Mouse (Mus musculus) forebrain, embryonic 16.5 days (tissue): ENCODE measurements at regions not wholly inside any gene's neighbourhood (a gene's known extent, or its start where the extent isn't known, plus 50 kb on each side); places are given as distances from the start of the nearest gene placed in this dataset.
"Not testable (repeated sequence)": the region's sequence is repeated elsewhere in the genome, so short reads cannot be mapped to it uniquely, and the experiment has no call there.

Experiments used
- ATAC-seq: fragments of 200-750 bp; cut with Nextera tagmentation; 2 replicates; pipeline ENCODE4 v1.8.0; 2017; ENCODE audit warnings: mild to moderate bottlenecking, moderate library complexity
- H3K27ac ChIP-seq: fragments of 300-500 bp; sonication (generic); 2 replicates; pipeline ENCODE4 v1.5.1; 2014; ENCODE audit warnings: low read length, control low read depth
- H3K27me3 ChIP-seq: fragments of 300-500 bp; sonication (generic); replicated peaks from 2 replicates; pipeline ENCODE4 v1.6.1; 2014; ENCODE audit warnings: low read length; ENCODE audit not compliant: control insufficient read depth, insufficient read depth
- H3K36me3 ChIP-seq: fragments of 300-500 bp; sonication (generic); 2 replicates; pipeline ENCODE4 v1.6.1; 2014; ENCODE audit not compliant: control insufficient read depth, insufficient read depth
- H3K4me1 ChIP-seq: fragments of 300-500 bp; sonication (generic); replicated peaks from 2 replicates; pipeline ENCODE4 v1.6.1; 2014; ENCODE audit warnings: low read length; ENCODE audit not compliant: control insufficient read depth, insufficient read depth
- H3K4me2 ChIP-seq: fragments of 300-500 bp; sonication (generic); 2 replicates; pipeline ENCODE4 v1.6.1; 2014; ENCODE audit warnings: mild to moderate bottlenecking, low read length, control low read depth
- H3K4me3 ChIP-seq: fragments of 300-500 bp; sonication (generic); replicated peaks from 2 replicates; pipeline ENCODE4 v1.5.1; 2014; ENCODE audit warnings: mild to moderate bottlenecking, low read length, control low read depth
- H3K9ac ChIP-seq: fragments of 300-500 bp; sonication (generic); replicated peaks from 2 replicates; pipeline ENCODE4 v1.6.1; 2014; ENCODE audit warnings: low read depth, low read length, control low read depth
- H3K9me3 ChIP-seq: fragments of 300-500 bp; sonication (generic); 2 replicates; pipeline ENCODE4 v1.6.1; 2016; ENCODE audit warnings: low read length; ENCODE audit not compliant: control insufficient read depth
- WGBS: fragments of 180-500 bp; shearing (Covaris S2); extraction: QIAGEN DNeasy Blood & Tissue Kit; methylation state at CpG from one replicate; pipeline ENCODE4 v1.1.7; 2014; 5-methylcytosine and 5-hydroxymethylcytosine counted together

- Histone ChIP-seq H3K36me3 (no peaks in the 10 kb centered on the region), H3K4me1 (no peaks in the 10 kb centered on the region), H3K9me3 (no peaks in the 10 kb centered on the region), H3K9ac (no peak overlapping the region), H3K27ac (no peak overlapping the region), H3K4me2 (no peak overlapping the region), H3K4me3 (no peak overlapping the region), H3K27me3 (no peaks in the 10 kb centered on the region)
- WGBS, result 49% methylated on average over 4 of the region's 4 CpGs
- ATAC-seq, result no peak
Measured at GRCm38 (mm10) chr17:76500446-76500845, 948.7 kb upstream of the Fam98a start.

DNA sequence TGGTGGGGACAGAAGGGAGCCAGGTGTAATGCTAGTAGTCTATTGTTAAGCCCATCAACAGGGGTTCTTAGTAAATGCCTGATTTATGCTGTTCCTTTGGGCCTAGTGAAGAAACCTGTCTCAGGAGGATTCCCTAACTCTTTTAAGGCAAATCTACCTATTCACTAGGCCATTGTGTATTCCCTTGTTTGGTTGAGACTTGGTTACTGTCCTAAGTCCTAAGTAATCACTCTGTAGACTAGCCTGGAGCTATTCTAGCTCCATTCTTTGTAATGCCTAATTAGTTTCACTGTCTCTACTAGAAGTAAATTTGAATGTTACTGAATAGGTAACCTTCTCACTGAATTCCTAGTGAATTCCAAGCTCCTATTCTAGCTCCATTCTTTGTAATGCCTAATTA lies 948.2 kb upstream of the Fam98a start:
- ATAC-seq, result not testable (repeated sequence)

GRCm38 (mm10) chr17:76487347-76487746 lies 935.6 kb upstream of the Fam98a start:
- H3K4me3 ChIP-seq, result no peak overlapping the region
- 84% methylated on average over 3 of the region's 3 CpGs for WGBS
- H3K9ac ChIP-seq, result no peak overlapping the region
- no peaks in the 10 kb centered on the region for H3K9me3 ChIP-seq
- no peaks in the 10 kb centered on the region for H3K36me3 ChIP-seq
- H3K4me2 ChIP-seq, result no peak overlapping the region
- no peak overlapping the region for H3K27ac ChIP-seq
- ATAC-seq, result no peak
- H3K4me1 ChIP-seq, result no peaks in the 10 kb centered on the region
- no peaks in the 10 kb centered on the region for H3K27me3 ChIP-seq

More for the DNA sequence above, 948.2 kb upstream of the Fam98a start:
- not testable (repeated sequence) for H3K4me2 ChIP-seq, H3K27me3 ChIP-seq, H3K9ac ChIP-seq, H3K36me3 ChIP-seq, H3K9me3 ChIP-seq, H3K4me1 ChIP-seq, H3K4me3 ChIP-seq, H3K27ac ChIP-seq

DNA sequence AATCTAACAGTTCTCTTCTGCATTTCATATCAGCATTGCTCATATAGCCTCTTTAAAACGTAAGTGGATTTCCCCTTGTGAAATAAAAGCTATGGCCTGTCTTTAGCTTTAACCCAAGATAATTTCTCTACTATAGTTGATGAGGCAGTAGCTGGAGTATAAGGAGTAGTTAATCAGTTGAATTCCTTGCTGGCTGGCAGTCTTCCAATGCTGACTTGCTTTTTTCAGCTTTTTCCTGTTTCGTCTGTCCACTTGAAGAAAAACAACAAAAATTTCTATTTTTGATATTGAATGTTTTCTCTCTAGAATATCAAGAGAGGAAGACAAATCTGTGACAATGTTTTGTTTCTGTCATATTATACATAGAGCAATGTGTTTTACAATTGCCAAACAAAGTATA lies 932.4 kb upstream of the Fam98a start:
- H3K4me1 ChIP-seq, result no peaks in the 10 kb centered on the region
- no peaks in the 10 kb centered on the region for H3K36me3 ChIP-seq
- H3K27me3 ChIP-seq, result no peaks in the 10 kb centered on the region
- no peak overlapping the region for H3K27ac ChIP-seq
- no peak overlapping the region for H3K4me2 ChIP-seq
- WGBS, result 65% methylated on average over 2 of the region's 2 CpGs
- H3K9ac ChIP-seq, result no peak overlapping the region
- no peak overlapping the region for H3K4me3 ChIP-seq
- no peaks in the 10 kb centered on the region for H3K9me3 ChIP-seq
- no peak for ATAC-seq

DNA sequence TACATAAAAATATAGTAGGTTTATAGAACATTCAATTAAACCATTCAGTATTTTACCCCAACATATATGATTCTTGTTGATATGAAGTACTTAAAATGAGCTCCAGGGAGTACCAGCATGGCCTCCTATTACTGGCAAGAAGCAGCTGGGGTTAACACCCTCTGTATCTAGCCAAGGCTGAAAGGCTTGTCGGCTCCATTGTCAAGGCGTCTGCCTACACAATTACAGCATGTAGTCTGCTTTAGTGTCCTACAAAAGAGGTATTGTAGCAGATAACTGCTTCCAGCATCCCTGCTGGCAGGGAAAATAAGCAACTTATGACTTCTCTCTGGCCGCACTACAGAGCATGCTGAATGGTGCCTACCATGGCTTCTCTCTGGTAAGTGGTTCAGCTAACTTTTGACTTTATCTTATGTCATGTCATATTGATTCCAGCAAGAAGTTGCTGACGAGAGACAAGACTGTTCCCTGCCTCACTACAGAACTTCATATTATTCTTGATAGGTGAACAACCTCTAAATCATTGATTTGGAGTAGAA lies 899.6 kb upstream of the Fam98a start:
- no peak overlapping the region for H3K27ac ChIP-seq
- H3K27me3 ChIP-seq, result no peaks in the 10 kb centered on the region
- no peaks in the 10 kb centered on the region for H3K4me1 ChIP-seq
- no peaks in the 10 kb centered on the region for H3K9me3 ChIP-seq
- WGBS, result 17% methylated on average over 4 of the region's 4 CpGs
- peak; percentile 58; the same call in 1 of the 2 replicates for ATAC-seq
- no peaks in the 10 kb centered on the region for H3K36me3 ChIP-seq
- no peak overlapping the region for H3K9ac ChIP-seq
- H3K4me3 ChIP-seq, result no peak overlapping the region
- no peak overlapping the region for H3K4me2 ChIP-seq
